Mouse (Mus musculus) heart, embryonic 15.5 days (tissue): ENCODE results near the gene Gm45785. TPM values are rescaled to one million over a fixed set of nuclear protein-coding genes. Genes with fewer than 3 reads are reported as not detected.
A peak's percentile ranks its signal among the peaks of the same experiment; 100 is the strongest.
"Not testable (repeated sequence)": the region's sequence is repeated elsewhere in the genome, so short reads cannot be mapped to it uniquely, and the experiment has no call there.

Experiments used
- ATAC-seq: fragments of 200-750 bp; cut with Nextera tagmentation; replicated peaks from 2 replicates; pipeline ENCODE4 v1.8.0; 2017; ENCODE audit warnings: low read depth, moderate TSS enrichment; ENCODE audit not compliant: insufficient number of reproducible peaks, insufficient read depth, low FRiP score
- H3K27ac ChIP-seq: fragments of 300-500 bp; sonication (generic); 2 replicates; pipeline ENCODE4 v1.5.1; 2015; ENCODE audit warnings: mild to moderate bottlenecking, inconsistent platforms
- H3K27me3 ChIP-seq: fragments of 300-500 bp; sonication (generic); 2 replicates; pipeline ENCODE4 v1.6.1; 2015; ENCODE audit warnings: inconsistent platforms
- H3K36me3 ChIP-seq: fragments of 300-500 bp; sonication (generic); 2 replicates; pipeline ENCODE4 v1.6.1; 2015; ENCODE audit warnings: mild to moderate bottlenecking, inconsistent platforms
- H3K4me1 ChIP-seq: fragments of 300-500 bp; sonication (generic); replicated peaks from 2 replicates; pipeline ENCODE4 v1.6.1; 2015; ENCODE audit warnings: inconsistent platforms
- H3K4me2 ChIP-seq: fragments of 300-500 bp; sonication (generic); 2 replicates; pipeline ENCODE4 v1.6.1; 2015; ENCODE audit warnings: inconsistent platforms, mild to moderate bottlenecking, moderate library complexity
- H3K4me3 ChIP-seq: fragments of 300-500 bp; sonication (generic); 2 replicates; pipeline ENCODE4 v1.5.1; 2015; ENCODE audit warnings: mild to moderate bottlenecking, inconsistent platforms
- H3K9ac ChIP-seq: fragments of 300-500 bp; sonication (generic); 2 replicates; pipeline ENCODE4 v1.6.1; 2015; ENCODE audit warnings: mild to moderate bottlenecking, inconsistent platforms
- H3K9me3 ChIP-seq: fragments of 300-500 bp; sonication (generic); replicated peaks from 2 replicates; pipeline ENCODE4 v1.6.1; 2016; ENCODE audit warnings: inconsistent platforms
- WGBS: fragments of 180-500 bp; shearing (Covaris S2); methylation state at CpG from one replicate; pipeline ENCODE4 v1.1.7; 2015; ENCODE audit warnings: mixed read lengths; 5-methylcytosine and 5-hydroxymethylcytosine counted together
- polyA plus RNA-seq: library from polyadenylated mRNA; unstranded; fragments of >200 nt; fragmentation: Nextera tagmentation; extraction: Ambion mirVana; gene quantifications from 2 replicates; pipeline ENCODE4 v1.2.1, GENCODE M21; 2015

Gm45785 gene
- polyA plus RNA-seq, result not detected in 2 replicates

DNA sequence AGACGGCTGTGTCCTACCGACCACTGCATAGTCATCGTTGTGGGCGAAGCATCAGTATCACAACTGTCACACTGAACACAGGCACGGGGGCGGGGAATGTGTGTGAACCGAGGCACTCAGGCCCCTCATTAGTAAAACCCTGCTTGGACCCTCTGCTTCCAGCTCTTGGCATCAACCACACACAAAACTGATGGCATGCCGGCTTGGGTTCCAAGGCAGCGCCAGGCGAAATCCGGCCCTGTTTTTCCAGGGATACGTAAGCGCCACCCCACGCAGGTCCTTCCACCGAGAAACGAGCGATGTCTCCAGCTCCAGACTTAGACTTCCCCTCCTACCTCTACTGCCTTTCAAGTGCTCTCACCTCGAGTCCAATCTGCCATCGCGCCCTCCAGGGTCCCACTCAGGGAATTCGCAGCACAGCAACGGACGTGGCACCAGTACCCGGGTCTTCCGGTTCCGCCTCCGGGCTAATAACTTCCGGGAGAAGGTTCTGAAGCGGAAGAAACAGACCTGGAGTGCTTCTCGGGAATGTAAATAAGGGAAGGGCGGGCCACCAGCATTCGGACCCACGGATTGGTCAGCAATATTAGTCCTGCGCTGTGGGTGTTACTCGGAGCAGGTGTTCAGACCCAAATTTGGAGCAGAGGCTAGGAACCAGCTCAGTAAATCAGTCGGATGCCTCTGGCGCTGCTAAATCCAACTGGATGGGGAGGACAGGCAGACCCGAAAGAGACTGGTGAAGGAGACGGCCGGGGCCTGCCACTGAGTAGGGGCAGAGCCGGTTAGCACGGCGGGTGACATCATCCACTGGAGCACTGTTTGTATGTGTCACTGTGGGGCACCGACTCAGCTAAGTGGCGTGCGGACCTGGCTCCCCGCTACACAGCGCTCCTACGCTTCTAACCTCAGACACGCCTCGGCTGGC lies at the start of gene Gm45785:
Gene Gm45785, minus strand, starts transcription at position 472 of the 925 bp plus-strand sequence.
- whole genome bisulfite sequencing, result under 1% methylated on average over 51 of the region's 51 CpGs
- peaks cover 32% of the 10 kb centered on the region for H3K4me1 ChIP-seq
- peak within 1 kb of the TSS; percentile 95 for H3K9ac ChIP-seq
- peaks cover 53% of the 10 kb centered on the region for H3K36me3 ChIP-seq
- peak within 1 kb of the TSS; percentile 95 for H3K4me2 ChIP-seq
- peak; percentile 78 for ATAC-seq
- H3K4me3 ChIP-seq, result peak within 1 kb of the TSS; percentile 97
- peak within 1 kb of the TSS; percentile 95 for H3K27ac ChIP-seq
- H3K9me3 ChIP-seq, result no peaks in the 10 kb centered on the region
- no peaks in the 10 kb centered on the region for H3K27me3 ChIP-seq

GRCm38 (mm10) chr7:140905642-140906081 lies 49.5 kb upstream of the Gm45785 start:
- Histone ChIP-seq H3K4me2 (no peak overlapping the region), H3K9ac (no peak overlapping the region), H3K4me3 (no peak overlapping the region), H3K36me3 (no peaks in the 10 kb centered on the region), H3K4me1 (peaks cover 13% of the 10 kb centered on the region), H3K27me3 (no peaks in the 10 kb centered on the region), H3K9me3 (no peaks in the 10 kb centered on the region), H3K27ac (no peak overlapping the region)
- 49% methylated on average over 2 of the region's 2 CpGs for WGBS
- no peak for ATAC-seq

- Histone ChIP-seq H3K27me3 (no peaks in the 10 kb centered on the region), H3K27ac (no peak overlapping the region), H3K9me3 (no peaks in the 10 kb centered on the region), H3K9ac (no peak overlapping the region), H3K4me2 (no peak overlapping the region), H3K4me3 (no peak overlapping the region), H3K36me3 (peaks cover 9% of the 10 kb centered on the region), H3K4me1 (peaks cover 23% of the 10 kb centered on the region)
- WGBS, result 26% methylated on average over 13 of the region's 13 CpGs
- ATAC-seq, result no peak
Measured at GRCm38 (mm10) chr7:140903212-140903611, 47.1 kb upstream of the Gm45785 start.

DNA sequence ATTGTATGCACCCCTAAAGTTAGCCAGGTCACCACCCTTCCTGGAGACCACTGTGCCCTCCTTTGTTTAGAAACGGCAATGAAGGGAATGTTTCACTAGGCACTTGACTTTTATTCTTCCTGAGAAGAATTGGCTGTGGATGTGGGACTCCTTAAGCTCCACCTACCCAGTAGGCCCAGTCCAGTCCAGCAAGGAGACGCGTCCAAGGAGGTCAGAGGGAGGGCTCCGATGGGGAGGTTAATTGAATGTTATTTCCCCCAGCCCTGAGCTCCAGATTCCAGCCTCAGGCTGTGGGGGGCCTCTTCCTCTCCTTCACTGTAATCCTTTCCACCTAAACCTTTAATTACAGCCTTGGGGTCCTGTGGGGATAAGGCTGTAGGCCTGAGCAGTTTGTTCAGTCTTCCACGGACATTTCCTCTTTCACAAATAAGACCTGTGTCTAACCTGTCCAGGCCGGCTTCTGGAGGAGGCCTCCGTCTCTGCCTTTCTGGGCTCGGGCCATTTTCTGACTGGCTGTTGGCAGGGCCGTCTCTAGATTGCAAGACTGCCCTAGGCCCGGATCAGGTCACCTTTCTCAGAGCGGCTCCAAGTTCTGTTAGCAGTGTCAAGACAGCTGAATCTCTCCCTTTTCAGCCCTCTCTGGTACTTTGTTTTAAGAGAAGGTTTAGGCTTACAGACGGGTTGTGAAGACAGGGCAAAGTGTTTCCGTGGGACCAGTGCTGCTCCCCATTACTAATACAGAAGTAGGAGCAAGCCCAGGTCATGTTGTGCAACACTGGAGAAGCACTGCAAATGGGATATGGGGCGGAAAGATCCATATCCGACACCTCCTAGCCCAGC lies 46.1 kb upstream of the Gm45785 start:
- Histone ChIP-seq H3K9ac (no peak overlapping the region), H3K27ac (no peak overlapping the region), H3K36me3 (peaks cover 19% of the 10 kb centered on the region), H3K4me3 (no peak overlapping the region), H3K9me3 (no peaks in the 10 kb centered on the region), H3K27me3 (no peaks in the 10 kb centered on the region), H3K4me2 (no peak overlapping the region), H3K4me1 (peaks cover 23% of the 10 kb centered on the region)
- no peak for ATAC-seq
- 83% methylated on average over 15 of the region's 15 CpGs for WGBS

DNA sequence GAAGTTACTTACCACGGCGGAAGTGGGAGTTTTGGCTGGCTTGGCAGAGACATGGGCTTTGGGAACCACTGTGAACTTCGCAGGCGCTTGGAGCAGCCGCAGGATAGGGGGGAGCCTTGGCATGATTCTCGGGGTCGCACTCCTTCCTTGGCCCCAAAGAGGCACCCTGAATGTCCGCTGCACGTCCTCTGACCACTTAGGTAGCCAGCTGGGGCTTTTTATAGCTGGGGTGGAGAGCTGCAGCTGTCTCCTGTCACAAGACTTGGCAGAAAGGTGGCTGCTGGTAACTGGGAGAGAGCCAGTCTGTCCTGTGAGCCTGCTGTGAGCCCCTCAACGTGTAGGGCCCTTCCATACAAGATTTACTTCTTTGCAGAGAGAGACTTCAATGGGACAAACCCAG lies 44.1 kb upstream of the Gm45785 start, which contains the start of gene Cox8b:
Gene Cox8b, minus strand, starts transcription at position 227 of the 400 bp plus-strand sequence.
- peak within 1 kb of the TSS; percentile 63 for H3K4me2 ChIP-seq

DNA sequence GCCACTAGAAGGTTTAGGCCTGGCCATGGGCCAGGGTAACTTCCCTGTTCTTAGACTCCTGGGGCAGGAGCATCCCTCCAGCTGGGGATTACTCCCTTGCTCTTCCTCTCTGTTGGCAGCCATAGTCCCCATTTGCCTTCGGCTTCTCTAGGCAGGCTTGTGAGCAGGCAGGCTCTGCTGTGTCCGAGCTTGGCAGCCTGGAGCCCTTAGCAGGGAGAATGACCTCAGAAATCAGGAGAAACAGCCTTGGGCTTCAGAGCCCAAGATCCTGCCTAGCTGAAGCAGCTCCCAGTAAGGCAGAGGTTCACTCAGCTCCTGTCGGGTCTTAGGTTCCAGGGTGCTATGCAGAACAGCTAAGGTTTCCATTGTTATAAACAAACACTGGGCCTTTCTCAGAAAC lies 43.0 kb upstream of the Gm45785 start:
- peak overlapping the region; percentile 85 for H3K27ac ChIP-seq
- H3K4me1 ChIP-seq, result peaks cover 23% of the 10 kb centered on the region
- H3K9me3 ChIP-seq, result no peaks in the 10 kb centered on the region
- 79% methylated on average over 3 of the region's 3 CpGs for WGBS
- peak overlapping the region; percentile 63 for H3K4me2 ChIP-seq
- no peak for ATAC-seq
- no peaks in the 10 kb centered on the region for H3K27me3 ChIP-seq
- peak overlapping the region; percentile 45 for H3K4me3 ChIP-seq
- peaks cover 42% of the 10 kb centered on the region for H3K36me3 ChIP-seq
- peak overlapping the region; percentile 57; the same call in 1 of the 2 replicates for H3K9ac ChIP-seq

More for the DNA sequence above, 44.1 kb upstream of the Gm45785 start, which contains the start of gene Cox8b:
- no peak; the same call in 1 of the 2 replicates for ATAC-seq
- Histone ChIP-seq H3K36me3 (peaks cover 34% of the 10 kb centered on the region), H3K9ac (peak within 1 kb of the TSS; percentile 57), H3K27me3 (no peaks in the 10 kb centered on the region), H3K9me3 (no peaks in the 10 kb centered on the region), H3K4me1 (peaks cover 23% of the 10 kb centered on the region), H3K27ac (peak within 1 kb of the TSS; percentile 85), H3K4me3 (peak within 1 kb of the TSS; percentile 45)
- 40% methylated on average over 10 of the region's 10 CpGs for WGBS

DNA sequence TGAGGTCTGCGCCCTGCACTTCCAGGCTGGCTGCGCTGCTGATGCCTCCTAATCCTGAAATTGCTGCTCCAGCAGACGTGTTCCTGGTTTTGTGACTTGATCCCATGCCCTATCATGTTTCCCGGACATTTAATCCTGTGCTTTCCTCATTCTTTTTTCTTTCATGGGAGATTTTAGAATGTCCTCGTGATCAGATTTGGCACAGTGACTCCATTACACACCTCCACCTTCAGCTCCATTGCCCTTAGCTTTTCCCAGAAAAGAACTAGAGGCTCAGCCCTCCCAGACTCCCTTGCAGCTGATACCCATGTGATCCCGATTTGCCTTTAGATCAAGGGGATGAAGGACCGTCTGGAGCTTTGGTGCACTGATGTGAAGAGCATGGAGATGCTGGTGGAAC lies 41.7 kb upstream of the Gm45785 start:
- ATAC-seq, result no peak
- peaks cover 50% of the 10 kb centered on the region for H3K36me3 ChIP-seq
- H3K9ac ChIP-seq, result no peak overlapping the region
- no peaks in the 10 kb centered on the region for H3K27me3 ChIP-seq
- H3K27ac ChIP-seq, result no peak overlapping the region
- H3K9me3 ChIP-seq, result no peaks in the 10 kb centered on the region
- no peak overlapping the region for H3K4me3 ChIP-seq
- 78% methylated on average over 7 of the region's 7 CpGs for WGBS
- H3K4me1 ChIP-seq, result peaks cover 23% of the 10 kb centered on the region
- H3K4me2 ChIP-seq, result no peak overlapping the region

GRCm38 (mm10) chr7:140894611-140895010 lies 38.5 kb upstream of the Gm45785 start:
- Histone ChIP-seq H3K9me3 (no peaks in the 10 kb centered on the region), H3K36me3 (peaks cover 68% of the 10 kb centered on the region), H3K4me2 (no peak overlapping the region), H3K4me3 (no peak overlapping the region), H3K27ac (no peak overlapping the region), H3K27me3 (no peaks in the 10 kb centered on the region), H3K4me1 (peaks cover 7% of the 10 kb centered on the region), H3K9ac (no peak overlapping the region)
- WGBS, result 89% methylated on average over 3 of the region's 3 CpGs
- no peak for ATAC-seq

DNA sequence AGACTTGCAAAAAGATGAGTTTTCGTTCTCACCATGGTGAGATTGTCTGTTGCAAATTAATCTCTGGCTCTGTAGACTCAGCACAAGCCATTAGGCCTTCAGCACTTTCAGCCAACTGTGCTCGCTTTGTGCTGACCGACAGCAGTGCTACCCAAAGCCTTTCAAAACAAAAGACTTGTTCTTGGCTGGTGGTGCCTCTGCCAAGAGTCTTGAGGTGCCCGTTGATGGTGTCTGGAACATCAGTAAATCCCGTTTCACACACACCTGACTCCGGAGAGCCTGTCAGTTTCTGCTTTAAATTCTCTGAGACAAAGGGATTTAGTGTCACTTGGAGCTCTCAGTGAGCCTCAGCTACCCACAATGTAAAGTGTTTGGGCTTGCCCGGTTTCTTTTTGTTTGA lies 37.9 kb upstream of the Gm45785 start:
- no peak overlapping the region for H3K4me3 ChIP-seq
- WGBS, result 93% methylated on average over 7 of the region's 7 CpGs
- ATAC-seq, result no peak
- no peaks in the 10 kb centered on the region for H3K9me3 ChIP-seq
- peaks cover 73% of the 10 kb centered on the region for H3K36me3 ChIP-seq
- H3K27me3 ChIP-seq, result no peaks in the 10 kb centered on the region
- H3K9ac ChIP-seq, result no peak overlapping the region
- no peak overlapping the region for H3K27ac ChIP-seq
- no peak overlapping the region for H3K4me2 ChIP-seq
- peaks cover 1% of the 10 kb centered on the region; the same call in 1 of the 2 replicates for H3K4me1 ChIP-seq

GRCm38 (mm10) chr7:140890636-140891035 lies 34.5 kb upstream of the Gm45785 start:
- not testable (repeated sequence) for H3K27me3 ChIP-seq, H3K4me2 ChIP-seq, ATAC-seq, H3K27ac ChIP-seq, H3K9me3 ChIP-seq, H3K4me1 ChIP-seq, H3K9ac ChIP-seq, H3K4me3 ChIP-seq
- WGBS, result 92% methylated on average over 16 of the region's 16 CpGs
- peaks cover 72% of the 10 kb centered on the region for H3K36me3 ChIP-seq

- under 1% methylated on average over 12 of the region's 12 CpGs for WGBS
- Histone ChIP-seq H3K9ac (peak overlapping the region; percentile 94), H3K27ac (peak overlapping the region; percentile 95), H3K4me3 (peak overlapping the region; percentile 98), H3K4me2 (peak overlapping the region; percentile 87), H3K27me3 (no peaks in the 10 kb centered on the region), H3K9me3 (no peaks in the 10 kb centered on the region), H3K36me3 (peaks cover 21% of the 10 kb centered on the region), H3K4me1 (peaks cover 25% of the 10 kb centered on the region)
- peak; percentile 28 for ATAC-seq
Measured at GRCm38 (mm10) chr7:140882469-140882803, 26.3 kb upstream of the Gm45785 start.
